Comparison of ENCODE assay signal across 10 mouse cellular contexts in genomic region chr4:116300878-116301355, GRCm38 (mm10).
DNase-seq lines count a peak whose midpoint lies in the region; ATAC-seq lines count a peak whose summit lies in the region.
"Had no signal": no experiment of that assay in that cellular context is flagged by ENCODE, and none has a peak within 500 bp of the region (broad histone marks: within the 10 kb centered on the region; RNA-seq: fewer than 3 reads in every experiment).

No protein-coding gene starts in this region.

- peaks cover 8 to 13% of the 10 kb centered on the region in 2 experiments for H3K4me1 ChIP-seq in heart, embryonic 14.5 days (ENCODE audit: control insufficient read depth in 2 of 2, insufficient read depth in 2 of 2, low read length in 2 of 2)
- H3K4me1 ChIP-seq in forebrain, embryonic 15.5 days, result no peaks in the 10 kb centered on the region
- H3K4me1 ChIP-seq: embryonic facial prominence, embryonic 12.5 days had no signal

- no peaks in the 10 kb centered on the region for H3K9me3 ChIP-seq in heart, embryonic 14.5 days (ENCODE audit: control insufficient read depth, low read length)
- no peaks in the 10 kb centered on the region for H3K9me3 ChIP-seq in forebrain, embryonic 15.5 days
- H3K9me3 ChIP-seq: embryonic facial prominence, embryonic 12.5 days had no signal

- no peaks in the 10 kb centered on the region for H3K27me3 ChIP-seq in heart, embryonic 14.5 days (ENCODE audit: control insufficient read depth, insufficient read depth, low read length)
- H3K27me3 ChIP-seq in forebrain, embryonic 15.5 days, result no peaks in the 10 kb centered on the region
- H3K27me3 ChIP-seq: embryonic facial prominence, embryonic 12.5 days had no signal

- 23% methylated on average over 4 of the region's 4 CpGs for WGBS in heart, embryonic 14.5 days
- 65% methylated on average over 4 of the region's 4 CpGs for WGBS in forebrain, embryonic 15.5 days

- H3K36me3 ChIP-seq in heart, embryonic 14.5 days (ENCODE audit: control insufficient read depth, insufficient read depth, low read length), result peaks cover 20% of the 10 kb centered on the region
- peaks cover 57% of the 10 kb centered on the region for H3K36me3 ChIP-seq in forebrain, embryonic 15.5 days

- no peak overlapping the region for H3K9ac ChIP-seq in heart, embryonic 14.5 days (ENCODE audit: low read length)
- no peak overlapping the region for H3K9ac ChIP-seq in forebrain, embryonic 15.5 days (replicated peaks)
- H3K9ac ChIP-seq: embryonic facial prominence, embryonic 12.5 days had no signal

- intact Hi-C loops in left cerebral cortex, postnatal 36 days (cut with DNase I), result no loop called here

- peak; percentile 13 to 17 for DNase-seq in frontal cortex, postnatal 36 days (ENCODE audit: low spot score in 2 of 2)
- DNase-seq in frontal cortex, postnatal 14 days (ENCODE audit: low spot score in 2 of 2), result no peak
- DNase-seq in urinary bladder, postnatal 14 days (ENCODE audit: low spot score), result peak; percentile 11
- DNase-seq in urinary bladder, adult 2 months (ENCODE audit: low spot score), result no peak
- DNase-seq in kidney, adult 11 months, result no peak
- DNase-seq in left cerebral cortex, postnatal 36 days (ENCODE audit: low spot score in 2 of 2), result no peak
- DNase-seq: kidney, adult 2 months had no signal

- no peak overlapping the region for H3K4me2 ChIP-seq in heart, embryonic 14.5 days (ENCODE audit: low read length)
- no peak overlapping the region for H3K4me2 ChIP-seq in forebrain, embryonic 15.5 days (replicated peaks)
- H3K4me2 ChIP-seq: embryonic facial prominence, embryonic 12.5 days had no signal

- no peak overlapping the region for H3K4me3 ChIP-seq in heart, embryonic 14.5 days (ENCODE audit: control insufficient read depth in 1 of 2, insufficient read depth in 1 of 2, low read depth in 1 of 2, low read length in 2 of 2)
- no peak overlapping the region for H3K4me3 ChIP-seq in forebrain, embryonic 15.5 days
- H3K4me3 ChIP-seq: embryonic facial prominence, embryonic 12.5 days had no signal

- ATAC-seq in heart, embryonic 14.5 days (ENCODE audit: insufficient number of reproducible peaks, insufficient read depth, low FRiP score, low read depth), result no peak
- no peak for ATAC-seq in forebrain, embryonic 15.5 days (replicated peaks)

- H3K27ac ChIP-seq in heart, embryonic 14.5 days (replicated peaks in 1 of 2; ENCODE audit: control insufficient read depth in 1 of 2, insufficient read depth in 1 of 2, low read depth in 2 of 2, low read length in 2 of 2), result peak overlapping the region; percentile 70 to 90
- H3K27ac ChIP-seq in forebrain, embryonic 15.5 days (replicated peaks), result no peak overlapping the region
- H3K27ac ChIP-seq: embryonic facial prominence, embryonic 12.5 days had no signal

Comparison
In these comparisons a context has a peak if more than half of its experiments do, and no peak if none do; other contexts are left out.
1. DNase-seq: peak in frontal cortex, postnatal 36 days (2 of 2) and urinary bladder, postnatal 14 days (single experiment); none in frontal cortex, postnatal 14 days (0 of 2), urinary bladder, adult 2 months (single experiment), kidney, adult 11 months (single experiment) and left cerebral cortex, postnatal 36 days (0 of 2).